Mouse (Mus musculus) left cerebral cortex, adult 2 months (tissue): ENCODE data around the gene Olfr1512. TPM values are rescaled to one million over a fixed set of nuclear protein-coding genes. Genes with fewer than 3 reads are reported as not detected.

ENCODE experiments used
- DNase-seq, 2 experiments: peaks; one replicate each; pipeline ENCODE4 v3.0.0; 2021 to 2022; ENCODE audit warnings: low spot score in 2 of 2, mixed read lengths in 1 of 2; ENCODE audit errors: extremely low spot score in 1 of 2
- H3K27ac ChIP-seq: fragments of 200-600 bp; 2 replicates; pipeline ENCODE4 v1.8.1; 2022
- H3K4me3 ChIP-seq: fragments of 200-600 bp; 2 replicates; pipeline ENCODE4 v1.8.1; 2022
- CTCF ChIP-seq: fragments of 200-600 bp; IDR thresholded peaks from 2 replicates; pipeline ENCODE4 v1.8.1; 2022; ENCODE audit warnings: antibody characterized with exemption, mild to moderate bottlenecking, moderate library complexity
- intact Hi-C: fragments of 180-260 bp; cut with DNase I; formaldehyde crosslinking; loops from one replicate; pipeline ENCODE4 v1.15.1; 2025
- total RNA-seq, 2 experiments: library from RNA; stranded (reverse); gene quantifications; 2 replicates each; pipeline ENCODE4 v1.2.3; 2021

Olfr1512 gene
- total RNA-seq, 2 experiments from 2014 or later, result not detected

DNA sequence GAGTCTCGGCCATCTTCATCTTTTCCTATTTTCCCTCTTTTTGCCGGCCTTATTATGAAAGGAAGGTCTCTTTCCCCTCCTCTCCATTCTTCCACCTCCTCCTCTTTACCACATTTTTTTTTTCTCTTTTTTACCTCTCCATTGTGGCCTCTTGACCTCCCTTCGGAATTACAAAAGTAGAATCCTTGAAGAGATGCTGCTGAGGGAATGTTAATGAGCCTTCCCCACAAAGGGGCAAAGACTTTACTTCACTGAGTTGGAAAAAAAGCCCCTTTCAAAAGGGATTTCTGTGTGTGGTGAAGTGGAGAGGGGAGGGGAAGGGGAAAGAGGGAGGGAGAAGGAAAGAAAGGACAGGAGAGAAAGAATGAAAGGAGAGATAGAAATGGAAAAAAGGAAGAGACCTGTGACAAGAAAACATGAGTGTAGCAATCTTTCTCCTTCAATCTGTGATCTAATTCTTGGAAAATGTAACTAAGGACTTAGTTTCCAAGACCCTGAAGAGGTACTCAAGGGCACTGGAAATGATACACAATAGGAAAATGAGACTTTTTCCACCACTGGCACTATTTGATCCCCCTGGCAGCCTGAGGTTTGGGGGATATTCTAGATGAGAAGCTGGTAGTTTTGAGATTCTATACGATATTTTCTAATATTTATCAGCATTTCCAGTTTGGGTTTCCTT is 47.8 kb downstream of the Olfr1512 start:
- Histone ChIP-seq H3K4me3 (no peak overlapping the region), H3K27ac (no peak overlapping the region)
- intact Hi-C loops, result loop anchor here (10.0 kb wide), 1 partner anchor 206 kb away; no protein-coding TSS in a partner anchor
- TF ChIP-seq CTCF, result no peak
- no peak for DNase-seq

DNA sequence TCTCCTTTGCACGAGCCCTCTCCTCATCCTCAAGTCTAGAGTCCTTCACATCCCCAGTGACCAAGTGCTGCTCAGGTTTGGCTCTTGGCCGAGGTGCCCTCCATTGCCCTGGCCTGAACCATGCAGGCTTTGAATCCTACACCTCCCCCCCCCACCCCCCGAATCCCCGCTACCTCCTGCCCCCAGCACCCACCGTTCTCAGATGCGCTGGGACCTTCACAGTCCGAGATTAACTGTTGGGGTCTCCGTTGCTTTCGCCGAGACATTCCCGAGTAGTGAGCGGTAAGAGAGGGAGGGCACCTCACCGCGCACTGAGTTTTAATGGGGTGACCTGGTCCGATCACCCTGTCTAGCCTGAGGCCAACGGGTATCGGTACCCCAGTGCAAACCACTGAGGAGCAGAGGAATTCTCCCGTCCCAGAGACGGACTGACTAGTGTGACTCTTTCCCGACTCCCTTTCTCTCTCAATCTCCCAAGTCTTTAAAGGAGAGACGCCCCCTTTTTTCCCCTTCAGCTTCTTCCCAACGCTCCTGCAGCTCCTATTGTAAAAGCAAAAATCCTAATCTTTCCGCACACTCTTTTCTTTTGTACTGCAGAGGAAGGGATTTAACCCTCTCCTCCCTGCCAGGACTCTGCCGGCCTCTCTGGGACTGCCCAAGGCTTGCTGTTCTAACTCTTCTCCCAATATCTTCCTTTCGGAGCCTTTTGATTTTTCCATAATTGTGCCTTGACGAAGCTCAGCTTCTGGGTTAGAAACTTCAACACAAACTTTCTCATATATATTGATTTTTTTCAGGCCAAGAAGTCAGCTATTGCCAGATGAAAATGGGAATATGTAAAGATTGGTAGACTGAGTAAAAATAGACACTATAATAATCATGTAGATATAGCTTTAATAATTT is 50.8 kb downstream of the Olfr1512 start, which contains the start of gene Sall2:
Sall2 (minus strand) TSS at position 853 of the 903 bp plus-strand sequence.
- peak within 1 kb of the TSS; percentile 40 for H3K27ac ChIP-seq
- intact Hi-C loops, result no loop called here
- no peak for TF ChIP-seq CTCF
- no peak for DNase-seq
- peak within 1 kb of the TSS; percentile 28 for H3K4me3 ChIP-seq

DNA sequence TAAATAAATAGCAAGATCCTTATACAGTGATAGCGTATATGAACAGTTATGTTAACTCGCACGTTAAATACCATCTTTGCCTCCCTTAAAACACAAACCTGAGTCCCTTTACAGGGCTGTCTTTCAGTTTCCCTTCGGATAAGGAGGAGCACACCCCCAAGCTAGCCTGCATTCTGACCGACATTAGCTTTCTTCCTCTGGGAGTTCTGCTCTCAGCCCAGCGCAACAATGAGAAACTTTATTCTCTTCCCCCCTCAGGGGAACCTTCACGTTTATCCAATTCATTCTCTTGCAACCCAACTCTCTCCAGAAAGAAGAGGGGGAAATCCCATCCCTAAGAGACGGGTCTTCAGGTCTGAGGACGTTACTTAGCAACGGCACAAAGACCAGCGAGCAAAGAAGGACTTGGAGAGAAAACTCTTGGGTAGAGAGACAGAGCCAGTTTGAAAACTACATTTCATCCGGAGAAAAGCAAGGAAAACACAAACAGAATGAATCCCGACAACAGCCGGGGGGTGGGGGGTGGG is 51.5 kb downstream of the Olfr1512 start:
- peak overlapping the region; percentile 40 for H3K27ac ChIP-seq
- peak overlapping the region; percentile 28 for H3K4me3 ChIP-seq
- intact Hi-C loops, result no loop called here
- no peak for DNase-seq
- TF ChIP-seq CTCF, result no peak

DNA sequence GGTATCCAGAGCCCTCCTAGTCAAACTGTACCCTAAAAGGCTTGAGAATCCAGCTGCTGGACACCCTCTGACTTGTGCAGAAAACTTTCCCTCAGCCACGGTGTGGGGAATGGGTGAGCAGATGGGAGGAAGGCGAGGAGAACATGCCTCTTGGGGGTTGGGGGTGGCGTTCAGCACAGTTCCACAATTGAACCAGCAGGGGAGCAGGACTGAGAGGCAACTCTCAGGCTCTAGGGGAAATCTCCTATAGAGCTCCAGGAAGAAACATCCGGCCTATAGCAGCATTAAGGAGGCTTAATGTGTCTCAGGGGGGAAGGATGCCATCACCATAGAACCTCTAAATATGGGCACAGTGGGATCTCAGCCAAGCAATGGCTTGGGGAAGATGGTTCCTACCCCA is 53.1 kb downstream of the Olfr1512 start:
- peak; percentile 49 for TF ChIP-seq CTCF
- H3K4me3 ChIP-seq, result no peak overlapping the region
- H3K27ac ChIP-seq, result no peak overlapping the region
- intact Hi-C loops, result no loop called here
- DNase-seq, result no peak

Other genes with a start within 250 kb of the Olfr1512 start
- 10 to 100 TPM; 52.5 to 54.7 TPM for gene Supt16, start 181.8 kb downstream of the Olfr1512 start, total RNA-seq
- gene Chd8, start 121.4 kb downstream of the Olfr1512 start, total RNA-seq, result 100 to 1,000 TPM; 115 to 122 TPM
- gene Tox4, start 100.0 kb downstream of the Olfr1512 start, total RNA-seq, result 10 to 100 TPM; 62.6 to 66.0 TPM
- 10 to 100 TPM; 35.8 to 37.2 TPM for gene Rab2b, start 99.6 kb downstream of the Olfr1512 start, total RNA-seq
- gene Mettl3, start 74.0 kb downstream of the Olfr1512 start, total RNA-seq, result 10 to 100 TPM; 37.4 to 44.7 TPM
- gene Sall2, start 50.4 kb downstream of the Olfr1512 start, total RNA-seq, result 10 to 100 TPM; 31.9 to 33.0 TPM
- gene Olfr1513, start 22.8 kb downstream of the Olfr1512 start, total RNA-seq, result not detected
- gene Olfr1511, start 18.2 kb upstream of the Olfr1512 start, total RNA-seq, result not detected
- gene Olfr1510, start 35.2 kb upstream of the Olfr1512 start, total RNA-seq, result not detected
- gene Olfr1509, start 63.8 kb upstream of the Olfr1512 start, total RNA-seq, result not detected
- gene Olfr1508, start 88.3 kb upstream of the Olfr1512 start, total RNA-seq, result not detected
- not detected for gene Olfr1507, start 116.6 kb upstream of the Olfr1512 start, total RNA-seq